Mouse (Mus musculus): ENCODE data around the gene Naa80.

- TF ChIP-seq POLR2A (IDR thresholded peaks at IDR 0.05; ENCODE audit: extremely low read depth, insufficient read depth, low read length) (no peak), CTCF (IDR thresholded peaks at IDR 0.05; ENCODE audit: low read depth, low read length) (no peak)
Observed at GRCm38 (mm10) chr9:107555031-107555457, 23.6 kb upstream of the Naa80 start.
